Mouse (Mus musculus): ENCODE results near the gene Pla2g4f. TPM values are rescaled to one million over a fixed set of nuclear protein-coding genes. Genes with fewer than 3 reads are reported as not detected.

The Pla2g4f gene
- 0.10 and 0.11 TPM in 2 replicates for polyA plus RNA-seq (2012; rRNA removed)

DNA sequence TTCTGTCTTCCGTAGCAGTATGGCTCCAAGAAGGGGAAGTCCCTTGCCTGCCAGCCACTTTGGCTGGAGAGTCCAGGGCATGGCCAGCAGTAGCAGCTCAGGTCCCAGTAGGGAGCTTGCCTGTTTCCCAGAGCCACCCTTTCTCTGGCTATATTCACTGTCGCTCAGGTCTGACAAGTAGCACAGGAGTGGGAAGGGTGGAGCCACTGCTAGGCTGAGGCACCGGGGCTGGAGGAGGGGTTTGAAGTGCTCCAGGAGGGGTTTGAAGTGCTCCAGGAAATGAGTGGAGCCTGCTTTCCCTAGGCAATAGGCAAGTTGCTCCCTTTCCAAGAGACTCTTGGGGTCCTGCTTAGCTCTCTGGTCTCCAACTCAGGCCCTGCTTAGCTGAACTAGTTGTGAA is at the start of gene Pla2g4f:
Gene Pla2g4f, minus strand, starts transcription at position 190 of the 400 bp plus-strand sequence.
- Histone ChIP-seq H3K27ac (ENCODE audit: insufficient read depth, low read length) (no peak within 1 kb of the TSS), H3K4me1 (ENCODE audit: control insufficient read depth, insufficient read depth, low read length) (no peaks in the 10 kb centered on the region), H3K4me3 (ENCODE audit: insufficient read depth, low read length) (no peak within 1 kb of the TSS)
- TF ChIP-seq CTCF (IDR thresholded peaks at IDR 0.05; ENCODE audit: extremely low read depth, insufficient read depth, low read length) (no peak), POLR2A (IDR thresholded peaks at IDR 0.05; ENCODE audit: extremely low read depth, insufficient read depth, low read length) (no peak)

DNA sequence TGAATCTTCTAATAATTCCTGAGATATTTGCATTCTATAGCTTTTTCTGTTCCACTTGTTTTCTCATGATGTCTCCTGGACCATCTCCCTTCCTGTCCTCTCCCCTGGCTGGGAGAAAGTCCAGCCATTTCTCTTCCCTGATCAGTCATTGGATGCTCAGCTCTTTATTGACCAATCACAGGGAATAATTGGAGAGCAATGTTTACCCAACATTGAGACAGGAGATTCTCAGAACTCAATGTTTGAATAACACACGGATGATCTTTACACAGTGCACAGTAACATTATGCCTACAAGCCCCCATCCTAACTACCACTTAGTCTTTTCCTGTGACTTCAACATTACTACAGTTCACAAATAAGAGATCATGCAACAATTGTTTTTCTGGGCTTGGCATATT is 46.5 kb upstream of the Pla2g4f start:
- Histone ChIP-seq H3K27ac (ENCODE audit: insufficient read depth, low read length) (no peak overlapping the region), H3K4me3 (ENCODE audit: insufficient read depth, low read length) (no peak overlapping the region), H3K4me1 (ENCODE audit: control insufficient read depth, insufficient read depth, low read length) (no peaks in the 10 kb centered on the region)
- TF ChIP-seq POLR2A (IDR thresholded peaks at IDR 0.05; ENCODE audit: extremely low read depth, insufficient read depth, low read length) (no peak), CTCF (IDR thresholded peaks at IDR 0.05; ENCODE audit: extremely low read depth, insufficient read depth, low read length) (no peak)

DNA sequence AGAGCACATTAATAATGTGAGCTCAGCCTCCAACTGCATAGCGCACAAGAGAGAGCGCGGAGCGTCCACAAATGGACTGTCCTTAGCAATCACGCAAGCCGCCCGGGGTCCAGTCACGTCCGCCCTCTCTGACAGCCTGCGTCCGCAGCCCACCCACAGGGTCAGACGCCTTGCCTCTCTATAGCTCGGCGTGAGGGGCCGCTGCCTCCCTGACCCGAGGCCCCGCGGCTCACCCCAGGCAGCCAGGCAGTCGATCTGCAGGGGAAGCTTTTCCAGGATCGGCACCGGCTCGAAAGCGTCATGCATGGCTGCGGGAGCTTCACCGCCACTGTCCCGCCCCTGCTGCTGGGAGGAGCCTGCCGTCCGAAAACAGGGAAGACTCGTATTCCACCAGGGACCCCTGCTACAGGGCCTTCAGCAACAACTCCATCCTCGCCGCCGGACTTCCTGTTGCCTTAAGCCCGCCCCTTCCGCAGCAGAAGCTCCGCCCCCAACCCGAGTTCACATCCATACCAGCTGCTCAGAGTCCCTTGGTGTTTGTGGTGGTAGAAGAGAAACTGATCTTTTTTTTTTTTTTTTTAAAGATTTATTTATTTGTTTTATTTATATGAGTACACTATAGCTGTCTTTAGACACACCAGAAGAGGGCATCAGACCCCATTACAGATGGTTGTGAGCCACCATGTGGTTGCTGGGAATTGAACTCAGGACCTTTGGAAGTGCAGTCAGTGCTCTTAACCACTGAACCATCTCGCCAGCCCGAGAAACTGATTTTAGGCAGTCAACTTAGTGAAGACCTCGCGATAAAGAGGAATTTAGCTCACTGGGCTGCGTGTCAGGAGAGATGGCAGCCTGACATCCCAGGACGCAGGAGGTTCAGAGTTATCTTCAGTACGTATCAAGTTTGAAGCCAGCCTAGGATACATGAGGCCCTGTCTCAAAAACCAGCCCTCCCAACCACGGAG is 39.0 kb upstream of the Pla2g4f start, which contains the start of gene Vps39:
Gene Vps39, minus strand, starts transcription at position 456 of the 965 bp plus-strand sequence.
- H3K4me1 ChIP-seq (ENCODE audit: control insufficient read depth, insufficient read depth, low read length), result no peaks in the 10 kb centered on the region; the same call in 1 of the 2 replicates
- peak within 1 kb of the TSS; percentile 98 for H3K4me3 ChIP-seq (ENCODE audit: insufficient read depth, low read length)
- no peak for TF ChIP-seq CTCF (IDR thresholded peaks at IDR 0.05; ENCODE audit: extremely low read depth, insufficient read depth, low read length)
- peak; percentile 88 for TF ChIP-seq POLR2A (IDR thresholded peaks at IDR 0.05; ENCODE audit: extremely low read depth, insufficient read depth, low read length)
- no peak within 1 kb of the TSS for H3K27ac ChIP-seq (ENCODE audit: insufficient read depth, low read length)

DNA sequence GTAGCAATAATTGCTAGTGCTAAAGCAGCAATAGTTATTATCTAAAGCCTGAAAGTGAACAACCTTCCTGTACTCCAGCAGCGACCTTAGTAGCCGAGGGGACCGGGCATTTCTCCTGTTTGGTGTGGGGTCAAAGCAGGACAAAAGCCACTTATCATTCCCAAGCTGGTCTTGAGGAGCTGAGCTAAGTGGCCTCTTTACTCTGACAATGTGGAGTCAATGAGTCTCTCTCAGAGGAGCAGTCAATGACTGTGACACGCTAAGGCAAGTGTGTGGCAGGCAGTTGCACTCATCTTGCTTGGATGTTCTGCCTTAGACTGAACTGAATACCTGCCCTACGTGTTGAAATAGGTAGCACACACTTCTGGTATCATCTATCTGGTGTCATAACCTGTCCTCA is 37.4 kb upstream of the Pla2g4f start:
- Histone ChIP-seq H3K27ac (ENCODE audit: insufficient read depth, low read length) (no peak overlapping the region), H3K4me1 (ENCODE audit: control insufficient read depth, insufficient read depth, low read length) (no peaks in the 10 kb centered on the region; the same call in 1 of the 2 replicates), H3K4me3 (ENCODE audit: insufficient read depth, low read length) (peak overlapping the region; percentile 98; the same call in 1 of the 2 replicates)
- TF ChIP-seq CTCF (IDR thresholded peaks at IDR 0.05; ENCODE audit: extremely low read depth, insufficient read depth, low read length) (no peak), POLR2A (IDR thresholded peaks at IDR 0.05; ENCODE audit: extremely low read depth, insufficient read depth, low read length) (no peak)

DNA sequence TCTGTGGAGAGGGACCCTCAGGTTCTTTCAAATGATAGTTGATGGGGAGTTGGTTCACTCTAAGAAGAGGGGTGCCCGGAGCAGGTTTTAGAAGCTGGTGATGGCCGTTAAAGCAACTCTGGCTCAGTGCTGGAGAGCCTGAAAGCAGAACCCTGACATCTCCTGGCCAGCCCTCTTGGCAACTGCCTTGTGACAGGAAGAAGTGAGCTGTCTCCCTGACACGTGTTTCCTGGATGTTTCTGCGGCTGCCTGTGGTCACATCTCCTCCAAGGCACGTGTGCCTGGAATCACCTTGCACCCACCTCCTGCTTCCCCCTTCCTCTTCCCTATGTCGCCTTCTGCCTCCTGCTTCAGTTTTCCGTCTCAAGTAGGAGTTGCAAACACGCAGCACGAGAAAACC is 34.2 kb upstream of the Pla2g4f start:
- TF ChIP-seq CTCF (IDR thresholded peaks at IDR 0.05; ENCODE audit: extremely low read depth, insufficient read depth, low read length) (no peak), POLR2A (IDR thresholded peaks at IDR 0.05; ENCODE audit: extremely low read depth, insufficient read depth, low read length) (no peak)
- Histone ChIP-seq H3K27ac (ENCODE audit: insufficient read depth, low read length) (no peak overlapping the region), H3K4me3 (ENCODE audit: insufficient read depth, low read length) (no peak overlapping the region), H3K4me1 (ENCODE audit: control insufficient read depth, insufficient read depth, low read length) (no peaks in the 10 kb centered on the region; the same call in 1 of the 2 replicates)

- no peaks in the 10 kb centered on the region for H3K4me1 ChIP-seq (ENCODE audit: control insufficient read depth, insufficient read depth, low read length)
- TF ChIP-seq POLR2A (IDR thresholded peaks at IDR 0.05; ENCODE audit: extremely low read depth, insufficient read depth, low read length) (no peak), CTCF (IDR thresholded peaks at IDR 0.05; ENCODE audit: extremely low read depth, insufficient read depth, low read length) (no peak)
- no peak overlapping the region for H3K27ac ChIP-seq (ENCODE audit: insufficient read depth, low read length)
- H3K4me3 ChIP-seq (ENCODE audit: insufficient read depth, low read length), result no peak overlapping the region
Measured at GRCm38 (mm10) chr2:120341741-120342140, 27.8 kb upstream of the Pla2g4f start.

DNA sequence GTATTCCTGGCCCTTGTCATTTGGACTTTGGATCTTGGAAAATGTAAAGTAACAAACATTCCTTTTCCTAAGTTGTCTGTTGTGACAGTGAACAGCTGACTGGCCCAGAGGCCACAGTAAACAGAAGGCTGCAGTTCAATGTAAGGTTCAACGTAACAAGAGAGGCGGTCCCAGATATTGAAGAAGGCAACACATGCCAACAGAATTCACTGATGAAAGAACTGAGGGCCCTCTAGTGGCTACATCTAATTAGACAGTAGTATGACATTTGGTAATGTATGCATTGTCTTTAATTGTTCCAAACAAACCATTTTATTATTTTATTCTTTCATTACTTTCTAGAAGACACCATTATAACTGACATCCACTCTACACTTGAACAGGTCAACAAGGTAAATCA is 23.9 kb upstream of the Pla2g4f start:
- no peak overlapping the region for H3K27ac ChIP-seq (ENCODE audit: insufficient read depth, low read length)
- no peak overlapping the region for H3K4me3 ChIP-seq (ENCODE audit: insufficient read depth, low read length)
- TF ChIP-seq POLR2A (IDR thresholded peaks at IDR 0.05; ENCODE audit: extremely low read depth, insufficient read depth, low read length) (no peak), CTCF (IDR thresholded peaks at IDR 0.05; ENCODE audit: extremely low read depth, insufficient read depth, low read length) (0 out of 2 replicates have a peak, but pooled peaks have one; percentile 7)
- H3K4me1 ChIP-seq (ENCODE audit: control insufficient read depth, insufficient read depth, low read length), result no peaks in the 10 kb centered on the region

- no peak overlapping the region for H3K27ac ChIP-seq (ENCODE audit: insufficient read depth, low read length)
- no peak overlapping the region for H3K4me3 ChIP-seq (ENCODE audit: insufficient read depth, low read length)
- TF ChIP-seq POLR2A (IDR thresholded peaks at IDR 0.05; ENCODE audit: extremely low read depth, insufficient read depth, low read length) (no peak), CTCF (IDR thresholded peaks at IDR 0.05; ENCODE audit: extremely low read depth, insufficient read depth, low read length) (no peak)
- H3K4me1 ChIP-seq (ENCODE audit: control insufficient read depth, insufficient read depth, low read length), result no peaks in the 10 kb centered on the region
Measured at GRCm38 (mm10) chr2:120331575-120331974, 17.6 kb upstream of the Pla2g4f start.

GRCm38 (mm10) chr2:120315077-120315476 is 1.1 kb upstream of the Pla2g4f start:
- Histone ChIP-seq H3K4me3 (ENCODE audit: insufficient read depth, low read length) (no peak overlapping the region), H3K4me1 (ENCODE audit: control insufficient read depth, insufficient read depth, low read length) (no peaks in the 10 kb centered on the region), H3K27ac (ENCODE audit: insufficient read depth, low read length) (no peak overlapping the region)
- TF ChIP-seq POLR2A (IDR thresholded peaks at IDR 0.05; ENCODE audit: extremely low read depth, insufficient read depth, low read length) (no peak), CTCF (IDR thresholded peaks at IDR 0.05; ENCODE audit: extremely low read depth, insufficient read depth, low read length) (no peak)

GRCm38 (mm10) chr2:120314487-120314886 is 522 bp upstream of the Pla2g4f start:
- H3K4me1 ChIP-seq (ENCODE audit: control insufficient read depth, insufficient read depth, low read length), result no peaks in the 10 kb centered on the region
- H3K27ac ChIP-seq (ENCODE audit: insufficient read depth, low read length), result no peak overlapping the region
- no peak overlapping the region for H3K4me3 ChIP-seq (ENCODE audit: insufficient read depth, low read length)
- TF ChIP-seq POLR2A (IDR thresholded peaks at IDR 0.05; ENCODE audit: extremely low read depth, insufficient read depth, low read length), result no peak
- TF ChIP-seq CTCF (IDR thresholded peaks at IDR 0.05; ENCODE audit: extremely low read depth, insufficient read depth, low read length), result no peak

Measured in cortical plate, adult 2 months (tissue).